Mouse (Mus musculus): ENCODE measurements around the gene Lrrk2. TPM values are rescaled to one million over a fixed set of nuclear protein-coding genes. Genes with fewer than 3 reads are reported as not detected.

Lrrk2 gene
- polyA plus RNA-seq, 1 experiment from 2014 or later: 4.2 TPM

Other genes starting within 250 kb of the Lrrk2 start
- gene Slc2a13, start 99.9 kb upstream of the Lrrk2 start, polyA plus RNA-seq (2014; fragmentation: Nextera tagmentation; extraction: Ambion mirVana): 1.7 and 1.9 TPM in 2 replicates
- not detected in 2 replicates for gene Smgc, start 165.1 kb downstream of the Lrrk2 start, polyA plus RNA-seq (2014; fragmentation: Nextera tagmentation; extraction: Ambion mirVana)

Data from midbrain, embryonic 11.5 days (tissue).